Mouse (Mus musculus): ENCODE data around the gene Sowahc. TPM values are rescaled to one million over a fixed set of nuclear protein-coding genes. Genes with fewer than 3 reads are reported as not detected.

Gene Sowahc
- polyA plus RNA-seq (2012; fragmentation: generic; extraction: Trizol), result 1 to 10 TPM in 1 of 2 experiments, under 1 TPM in 1; 0.21 to 1.7 TPM

GRCm38 (mm10) chr10:59221473-59222270, at the start of gene Sowahc, which contains the start of gene Sept10:
Gene Sowahc (plus strand): TSS chr10:59221953.
Gene Sept10 (minus strand): TSS chr10:59221847.

Other genes starting within 250 kb of the Sowahc start
- 10 to 100 TPM in 1 of 2 experiments, under 1 TPM in 1; 0.68 to 10.2 TPM for gene Sept10, start 106 bp upstream of the Sowahc start, polyA plus RNA-seq (2012; fragmentation: generic; extraction: Trizol)
- gene P4ha1, start 101.3 kb downstream of the Sowahc start, polyA plus RNA-seq (2012; fragmentation: generic; extraction: Trizol), result 10 to 100 TPM in 1 of 2 experiments, 1 to 10 TPM in 1; 9.2 to 51.3 TPM
- 1 to 10 TPM; 3.0 to 6.8 TPM for gene Gm10273, start 173.7 kb downstream of the Sowahc start, polyA plus RNA-seq (2012; fragmentation: generic; extraction: Trizol)
- not detected for gene Pla2g12b, start 181.7 kb downstream of the Sowahc start, polyA plus RNA-seq (2012; fragmentation: generic; extraction: Trizol)
- gene Oit3, start 219.8 kb downstream of the Sowahc start, polyA plus RNA-seq (2012; fragmentation: generic; extraction: Trizol), result under 1 TPM; 0.04 to 0.18 TPM

All from C3H10T1/2 (cell line).